Mouse (Mus musculus): ENCODE results near the gene Kit. TPM values are rescaled to one million over a fixed set of nuclear protein-coding genes. Genes with fewer than 3 reads are reported as not detected.

Kit gene
- total RNA-seq, 1 experiment = 37.3 TPM

GRCm38 (mm10) chr5:75647046-75647445 lies 72.3 kb downstream of the Kit start:
- no peaks in the 10 kb centered on the region for H3K4me1 ChIP-seq (ENCODE audit: control insufficient read depth in 2 of 2, insufficient read depth in 2 of 2, low read length in 2 of 2, poor library complexity in 1 of 2)
- H3K9ac ChIP-seq (ENCODE audit: insufficient read depth, low read depth, low read length, poor library complexity, severe bottlenecking) = no peak overlapping the region
- H3K4me3 ChIP-seq (ENCODE audit: insufficient read depth in 1 of 2, low read depth in 1 of 2, low read length in 2 of 2, poor library complexity in 1 of 2, severe bottlenecking in 1 of 2) = no peak overlapping the region
- no peak for DNase-seq (ENCODE audit: low read depth, low spot score)
- H3K9me3 ChIP-seq (ENCODE audit: control insufficient read depth, insufficient read depth, low read depth, low read length) = no peaks in the 10 kb centered on the region
- in situ Hi-C loops (cut with MboI; ENCODE audit: low sequenced_read_pairs in 2 of 2, unreplicated experiment in 2 of 2) = no loop called here
- TF ChIP-seq ZNF384 (IDR thresholded peaks at IDR 0.05; ENCODE audit: low read depth, low read length) = no peak
- no peak for TF ChIP-seq MAFK (IDR thresholded peaks at IDR 0.05; ENCODE audit: insufficient read depth, low read depth, low read length)
- TF ChIP-seq ZC3H11A (IDR thresholded peaks at IDR 0.05; ENCODE audit: borderline replicate concordance, low read depth, low read length) = no peak
- no peak for TF ChIP-seq HCFC1 (IDR thresholded peaks at IDR 0.05; ENCODE audit: borderline replicate concordance, insufficient read depth, low read length)
- no peak for TF ChIP-seq CHD2 (IDR thresholded peaks at IDR 0.05; ENCODE audit: low read depth, low read length)
- H3K36me3 ChIP-seq (ENCODE audit: control insufficient read depth, insufficient read depth, low read length, poor library complexity, severe bottlenecking) = peaks cover 12% of the 10 kb centered on the region
- no peak overlapping the region for H3K27ac ChIP-seq (ENCODE audit: insufficient read depth, low read depth, low read length, poor library complexity, severe bottlenecking)

- in situ Hi-C loops (cut with MboI; ENCODE audit: low sequenced_read_pairs in 2 of 2, unreplicated experiment in 2 of 2) = no loop called here
- Histone ChIP-seq H3K9me3 (ENCODE audit: control insufficient read depth, insufficient read depth, low read depth, low read length) (no peaks in the 10 kb centered on the region), H3K36me3 (ENCODE audit: control insufficient read depth, insufficient read depth, low read length, poor library complexity, severe bottlenecking) (peaks cover 30% of the 10 kb centered on the region), H3K9ac (ENCODE audit: insufficient read depth, low read depth, low read length, poor library complexity, severe bottlenecking) (no peak overlapping the region), H3K4me1 (ENCODE audit: control insufficient read depth in 2 of 2, insufficient read depth in 2 of 2, low read length in 2 of 2, poor library complexity in 1 of 2) (no peaks in the 10 kb centered on the region), H3K4me3 (ENCODE audit: insufficient read depth in 1 of 2, low read depth in 1 of 2, low read length in 2 of 2, poor library complexity in 1 of 2, severe bottlenecking in 1 of 2) (no peak overlapping the region), H3K27ac (ENCODE audit: insufficient read depth, low read depth, low read length, poor library complexity, severe bottlenecking) (no peak overlapping the region)
- DNase-seq (ENCODE audit: low read depth, low spot score) = no peak
- no peak for TF ChIP-seq ZC3H11A (IDR thresholded peaks at IDR 0.05; ENCODE audit: borderline replicate concordance, low read depth, low read length)
- no peak for TF ChIP-seq HCFC1 (IDR thresholded peaks at IDR 0.05; ENCODE audit: borderline replicate concordance, insufficient read depth, low read length)
- no peak for TF ChIP-seq CHD2 (IDR thresholded peaks at IDR 0.05; ENCODE audit: low read depth, low read length)
- no peak for TF ChIP-seq MAFK (IDR thresholded peaks at IDR 0.05; ENCODE audit: insufficient read depth, low read depth, low read length)
- no peak for TF ChIP-seq ZNF384 (IDR thresholded peaks at IDR 0.05; ENCODE audit: low read depth, low read length)
Measured at GRCm38 (mm10) chr5:75650566-75650965, 75.8 kb downstream of the Kit start.

- Histone ChIP-seq H3K4me3 (ENCODE audit: insufficient read depth in 1 of 2, low read depth in 1 of 2, low read length in 2 of 2, poor library complexity in 1 of 2, severe bottlenecking in 1 of 2) (no peak overlapping the region), H3K4me1 (ENCODE audit: control insufficient read depth in 2 of 2, insufficient read depth in 2 of 2, low read length in 2 of 2, poor library complexity in 1 of 2) (no peaks in the 10 kb centered on the region), H3K27ac (ENCODE audit: insufficient read depth, low read depth, low read length, poor library complexity, severe bottlenecking) (no peak overlapping the region), H3K9me3 (ENCODE audit: control insufficient read depth, insufficient read depth, low read depth, low read length) (no peaks in the 10 kb centered on the region), H3K36me3 (ENCODE audit: control insufficient read depth, insufficient read depth, low read length, poor library complexity, severe bottlenecking) (peaks cover 24% of the 10 kb centered on the region), H3K9ac (ENCODE audit: insufficient read depth, low read depth, low read length, poor library complexity, severe bottlenecking) (no peak overlapping the region)
- no peak for TF ChIP-seq HCFC1 (IDR thresholded peaks at IDR 0.05; ENCODE audit: borderline replicate concordance, insufficient read depth, low read length)
- TF ChIP-seq CHD2 (IDR thresholded peaks at IDR 0.05; ENCODE audit: low read depth, low read length) = no peak
- no peak for TF ChIP-seq ZNF384 (IDR thresholded peaks at IDR 0.05; ENCODE audit: low read depth, low read length)
- TF ChIP-seq ZC3H11A (IDR thresholded peaks at IDR 0.05; ENCODE audit: borderline replicate concordance, low read depth, low read length) = no peak
- no peak for TF ChIP-seq MAFK (IDR thresholded peaks at IDR 0.05; ENCODE audit: insufficient read depth, low read depth, low read length)
- in situ Hi-C loops (cut with MboI; ENCODE audit: low sequenced_read_pairs in 2 of 2, unreplicated experiment in 2 of 2) = no loop called here
- no peak for DNase-seq (ENCODE audit: low read depth, low spot score)
Measured at GRCm38 (mm10) chr5:75653431-75653830, 78.7 kb downstream of the Kit start.

GRCm38 (mm10) chr5:75658575-75658974 lies 83.9 kb downstream of the Kit start:
- Histone ChIP-seq H3K9ac (ENCODE audit: insufficient read depth, low read depth, low read length, poor library complexity, severe bottlenecking) (no peak overlapping the region), H3K4me1 (ENCODE audit: control insufficient read depth in 2 of 2, insufficient read depth in 2 of 2, low read length in 2 of 2, poor library complexity in 1 of 2) (no peaks in the 10 kb centered on the region), H3K9me3 (ENCODE audit: control insufficient read depth, insufficient read depth, low read depth, low read length) (no peaks in the 10 kb centered on the region), H3K27ac (ENCODE audit: insufficient read depth, low read depth, low read length, poor library complexity, severe bottlenecking) (no peak overlapping the region), H3K4me3 (ENCODE audit: insufficient read depth in 1 of 2, low read depth in 1 of 2, low read length in 2 of 2, poor library complexity in 1 of 2, severe bottlenecking in 1 of 2) (no peak overlapping the region), H3K36me3 (ENCODE audit: control insufficient read depth, insufficient read depth, low read length, poor library complexity, severe bottlenecking) (peaks cover 8% of the 10 kb centered on the region; the same call in 1 of the 2 replicates)
- no peak for DNase-seq (ENCODE audit: low read depth, low spot score)
- TF ChIP-seq ZC3H11A (IDR thresholded peaks at IDR 0.05; ENCODE audit: borderline replicate concordance, low read depth, low read length) (no peak), ZNF384 (IDR thresholded peaks at IDR 0.05; ENCODE audit: low read depth, low read length) (no peak), CHD2 (IDR thresholded peaks at IDR 0.05; ENCODE audit: low read depth, low read length) (no peak), MAFK (IDR thresholded peaks at IDR 0.05; ENCODE audit: insufficient read depth, low read depth, low read length) (no peak), HCFC1 (IDR thresholded peaks at IDR 0.05; ENCODE audit: borderline replicate concordance, insufficient read depth, low read length) (no peak)
- in situ Hi-C loops (cut with MboI; ENCODE audit: low sequenced_read_pairs in 2 of 2, unreplicated experiment in 2 of 2) = no loop called here

- Histone ChIP-seq H3K4me1 (ENCODE audit: control insufficient read depth in 2 of 2, insufficient read depth in 2 of 2, low read length in 2 of 2, poor library complexity in 1 of 2) (no peaks in the 10 kb centered on the region), H3K27ac (ENCODE audit: insufficient read depth, low read depth, low read length, poor library complexity, severe bottlenecking) (no peak overlapping the region), H3K9me3 (ENCODE audit: control insufficient read depth, insufficient read depth, low read depth, low read length) (no peaks in the 10 kb centered on the region), H3K36me3 (ENCODE audit: control insufficient read depth, insufficient read depth, low read length, poor library complexity, severe bottlenecking) (peaks cover 3% of the 10 kb centered on the region; the same call in 1 of the 2 replicates), H3K4me3 (ENCODE audit: insufficient read depth in 1 of 2, low read depth in 1 of 2, low read length in 2 of 2, poor library complexity in 1 of 2, severe bottlenecking in 1 of 2) (no peak overlapping the region), H3K9ac (ENCODE audit: insufficient read depth, low read depth, low read length, poor library complexity, severe bottlenecking) (no peak overlapping the region)
- no peak for TF ChIP-seq ZNF384 (IDR thresholded peaks at IDR 0.05; ENCODE audit: low read depth, low read length)
- no peak for TF ChIP-seq ZC3H11A (IDR thresholded peaks at IDR 0.05; ENCODE audit: borderline replicate concordance, low read depth, low read length)
- no peak for TF ChIP-seq CHD2 (IDR thresholded peaks at IDR 0.05; ENCODE audit: low read depth, low read length)
- TF ChIP-seq MAFK (IDR thresholded peaks at IDR 0.05; ENCODE audit: insufficient read depth, low read depth, low read length) = no peak
- no peak for TF ChIP-seq HCFC1 (IDR thresholded peaks at IDR 0.05; ENCODE audit: borderline replicate concordance, insufficient read depth, low read length)
- no peak for DNase-seq (ENCODE audit: low read depth, low spot score)
- in situ Hi-C loops (cut with MboI; ENCODE audit: low sequenced_read_pairs in 2 of 2, unreplicated experiment in 2 of 2) = no loop called here
Measured at GRCm38 (mm10) chr5:75660342-75660741, 85.6 kb downstream of the Kit start.
